Mouse (Mus musculus) bone marrow, adult 2 months (tissue): ENCODE results near the gene Tmem59.

Source experiments
- CTCF ChIP-seq: fragments of 200-500 bp; IDR thresholded peaks from 2 replicates; pipeline ENCODE4 v1.5.1; 2011; ENCODE audit warnings: low read length, control low read depth; ENCODE audit not compliant: control insufficient read depth, insufficient read depth
- POLR2A ChIP-seq: fragments of 200-500 bp; IDR thresholded peaks from 2 replicates; pipeline ENCODE4 v1.6.1; 2011; ENCODE audit warnings: low read depth, mild to moderate bottlenecking, control low read depth, low read length, borderline replicate concordance; ENCODE audit not compliant: control insufficient read depth

DNA sequence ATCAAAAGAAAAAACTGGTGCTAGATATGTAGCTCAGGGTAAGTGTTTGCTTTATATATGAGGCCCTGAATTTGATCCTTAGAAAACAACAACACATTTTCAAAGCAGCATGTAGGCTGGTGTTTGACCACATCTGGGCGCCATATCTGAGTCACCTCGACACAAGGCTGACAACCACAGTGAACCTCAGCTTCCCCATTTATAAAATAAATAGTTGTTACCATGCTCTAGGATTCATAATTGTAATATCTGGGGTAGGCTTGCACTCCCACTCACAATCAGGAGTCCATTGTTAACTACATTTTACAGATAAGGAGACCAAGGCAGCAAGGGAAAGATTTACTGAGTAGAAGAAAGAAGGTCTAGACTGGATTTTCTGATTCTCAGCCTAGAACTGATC is 48.1 kb downstream of the Tmem59 start:
- TF ChIP-seq POLR2A (no peak), CTCF (no peak)
